Mouse (Mus musculus) lung, postnatal 0 days (tissue): ENCODE results near the gene Rasa2. TPM values are rescaled to one million over a fixed set of nuclear protein-coding genes. Genes with fewer than 3 reads are reported as not detected.

Experiments used
- ATAC-seq: fragments of 200-750 bp; cut with Nextera tagmentation; 2 replicates; pipeline ENCODE4 v1.8.0; 2017; ENCODE audit warnings: moderate library complexity
- DNase-seq: peaks from one replicate; pipeline ENCODE4 v3.0.0-alpha.2; 2016; ENCODE audit warnings: low spot score
- H3K27ac ChIP-seq: fragments of 300-500 bp; sonication (generic); 2 replicates; pipeline ENCODE4 v1.5.1; 2014; ENCODE audit warnings: antibody characterized with exemption, mild to moderate bottlenecking, low read length, mixed read lengths
- H3K27me3 ChIP-seq: fragments of 300-500 bp; sonication (generic); replicated peaks from 2 replicates; pipeline ENCODE4 v1.6.1; 2014; ENCODE audit warnings: low read length, mixed read lengths; ENCODE audit not compliant: insufficient read depth
- H3K36me3 ChIP-seq: fragments of 300-500 bp; sonication (generic); 2 replicates; pipeline ENCODE4 v1.6.1; 2014; ENCODE audit warnings: low read length, mixed read lengths; ENCODE audit not compliant: insufficient read depth
- H3K4me1 ChIP-seq: fragments of 300-500 bp; sonication (generic); 2 replicates; pipeline ENCODE4 v1.6.1; 2014; ENCODE audit warnings: antibody characterized with exemption, low read depth, low read length, mixed read lengths; ENCODE audit not compliant: insufficient read depth
- H3K4me2 ChIP-seq: fragments of 300-500 bp; sonication (generic); replicated peaks from 2 replicates; pipeline ENCODE4 v1.6.1; 2014; ENCODE audit warnings: low read depth, mild to moderate bottlenecking, low read length, moderate library complexity, mixed read lengths
- H3K4me3 ChIP-seq: fragments of 300-500 bp; sonication (generic); 2 replicates; pipeline ENCODE4 v1.5.1; 2014; ENCODE audit warnings: low read depth, low read length
- H3K9ac ChIP-seq: fragments of 300-500 bp; sonication (generic); replicated peaks from 2 replicates; pipeline ENCODE4 v1.6.1; 2014; ENCODE audit warnings: low read depth, mild to moderate bottlenecking
- H3K9me3 ChIP-seq: fragments of 300-500 bp; sonication (generic); 2 replicates; pipeline ENCODE4 v1.6.1; 2016; ENCODE audit warnings: low read length, mixed read lengths
- CTCF ChIP-seq: IDR thresholded peaks from 2 replicates; pipeline ENCODE4 v1.5.1; 2016; ENCODE audit warnings: antibody characterized with exemption, mild to moderate bottlenecking
- EP300 ChIP-seq: IDR thresholded peaks from 2 replicates; pipeline ENCODE4 v1.6.1; 2016; ENCODE audit warnings: antibody characterized with exemption, mild to moderate bottlenecking, control low read depth
- WGBS: fragments of 180-500 bp; shearing (Covaris S2); extraction: QIAGEN DNeasy Blood & Tissue Kit; methylation state at CpG from one replicate; pipeline ENCODE4 v1.1.7; 2014; 5-methylcytosine and 5-hydroxymethylcytosine counted together
- polyA plus RNA-seq: library from polyadenylated mRNA; unstranded; fragments of >200 nt; fragmentation: Nextera tagmentation; extraction: Ambion mirVana; gene quantifications from 2 replicates; pipeline ENCODE4 v1.2.1, GENCODE M21; 2015

Gene Rasa2
- polyA plus RNA-seq, 1 experiment from 2014 or later = 12.3 TPM

DNA sequence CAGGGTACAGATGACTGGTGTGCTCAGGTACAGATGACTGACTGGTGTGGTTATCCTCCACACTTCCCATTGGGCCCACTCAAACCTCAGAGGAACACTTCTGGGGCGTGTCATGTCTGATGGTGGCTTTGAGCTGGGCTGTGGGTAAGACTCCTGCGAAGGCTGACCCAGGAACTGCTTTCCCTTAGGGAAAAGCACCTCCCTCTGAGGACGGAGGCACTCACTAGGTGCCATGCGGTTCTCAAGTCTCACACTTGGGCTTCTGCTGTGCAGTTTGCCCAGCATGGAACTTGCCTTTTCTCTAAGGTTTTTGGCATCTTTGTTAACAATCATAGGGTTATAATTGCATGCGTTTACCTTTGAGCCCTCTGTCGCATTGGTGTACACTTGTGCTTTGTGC, 96.0 kb downstream of the Rasa2 start:
- 83% methylated on average over 6 of the region's 6 CpGs for WGBS
- H3K4me2 ChIP-seq = no peak overlapping the region
- no peak overlapping the region for H3K27ac ChIP-seq
- no peak for DNase-seq
- H3K36me3 ChIP-seq = no peaks in the 10 kb centered on the region
- H3K9ac ChIP-seq = no peak overlapping the region
- ATAC-seq = no peak
- H3K27me3 ChIP-seq = no peaks in the 10 kb centered on the region
- H3K4me1 ChIP-seq = peaks cover 11% of the 10 kb centered on the region
- H3K4me3 ChIP-seq = no peak overlapping the region
- TF ChIP-seq CTCF = no peak
- no peak for TF ChIP-seq EP300
- no peaks in the 10 kb centered on the region for H3K9me3 ChIP-seq

DNA sequence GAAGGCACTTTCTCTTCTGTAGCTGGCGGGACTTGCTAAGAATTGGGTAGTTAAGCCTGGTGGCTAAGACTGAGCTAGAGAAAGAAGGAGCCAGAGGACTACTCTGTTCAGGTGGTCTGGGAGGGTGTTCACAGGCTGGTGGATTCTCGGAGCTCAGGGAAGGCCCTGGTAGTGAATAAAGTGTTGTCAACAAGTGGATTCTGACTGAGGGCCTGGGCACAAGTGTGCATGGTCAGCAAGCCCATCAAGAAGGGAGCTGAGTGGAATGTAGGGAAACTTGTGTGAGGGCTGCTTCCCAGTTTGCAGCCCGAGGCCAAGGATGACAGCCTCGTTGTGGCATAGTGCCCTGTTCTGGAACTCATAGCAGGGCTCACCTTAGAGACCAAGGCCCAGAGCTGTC, 97.2 kb downstream of the Rasa2 start:
- Histone ChIP-seq H3K27ac (no peak overlapping the region), H3K4me1 (peaks cover 11% of the 10 kb centered on the region), H3K4me3 (no peak overlapping the region), H3K9ac (no peak overlapping the region), H3K4me2 (no peak overlapping the region), H3K27me3 (no peaks in the 10 kb centered on the region), H3K9me3 (no peaks in the 10 kb centered on the region), H3K36me3 (no peaks in the 10 kb centered on the region)
- TF ChIP-seq EP300 (no peak), CTCF (no peak)
- ATAC-seq = no peak
- WGBS = 80% methylated on average over 4 of the region's 4 CpGs
- no peak for DNase-seq

DNA sequence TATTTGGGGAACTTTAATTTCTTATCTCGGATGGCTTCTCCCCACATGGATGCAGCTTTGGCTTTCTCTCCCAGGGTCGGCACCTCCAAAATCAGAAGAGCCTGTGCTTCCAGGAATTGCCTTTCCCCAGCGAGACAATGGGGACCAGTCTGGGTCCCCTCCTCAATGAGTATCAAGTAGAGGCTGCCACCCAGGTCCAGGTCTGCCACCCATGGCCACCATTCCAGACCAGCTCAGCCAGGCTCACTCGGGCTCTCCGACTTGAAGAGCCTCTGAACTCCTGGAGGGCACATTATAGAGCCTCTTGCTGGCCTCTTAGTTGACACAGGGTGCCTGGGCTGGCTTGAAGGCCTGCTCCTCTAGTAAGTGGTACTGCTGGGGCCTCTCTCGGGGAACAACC, 97.9 kb downstream of the Rasa2 start:
- no peak overlapping the region for H3K4me2 ChIP-seq
- H3K4me3 ChIP-seq = no peak overlapping the region
- H3K9me3 ChIP-seq = no peaks in the 10 kb centered on the region
- no peak for TF ChIP-seq CTCF
- no peak for TF ChIP-seq EP300
- H3K36me3 ChIP-seq = no peaks in the 10 kb centered on the region
- H3K4me1 ChIP-seq = peaks cover 11% of the 10 kb centered on the region
- no peaks in the 10 kb centered on the region for H3K27me3 ChIP-seq
- 50% methylated on average over 6 of the region's 6 CpGs for WGBS
- H3K27ac ChIP-seq = peak overlapping the region; percentile 35; the same call in 1 of the 2 replicates
- no peak for DNase-seq
- ATAC-seq = no peak
- H3K9ac ChIP-seq = no peak overlapping the region

DNA sequence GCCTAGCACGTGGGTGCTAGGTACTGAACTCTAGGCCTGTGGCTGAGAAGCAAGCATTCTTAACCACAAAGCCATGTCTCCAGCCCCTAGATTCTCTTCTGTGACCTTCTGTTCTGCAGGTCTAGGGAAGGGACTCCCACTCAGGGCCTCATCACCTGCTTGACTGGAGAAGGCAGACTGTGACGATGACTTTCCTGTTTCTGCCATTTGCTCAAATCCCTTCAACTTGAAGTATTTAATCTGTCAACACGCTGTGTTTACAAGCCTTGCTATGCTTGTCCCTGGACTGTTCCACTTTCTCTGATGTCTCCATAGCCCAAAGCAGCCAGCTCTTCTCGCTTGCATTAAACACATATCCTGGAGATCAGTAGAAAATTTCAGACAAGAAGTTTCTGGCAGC, 98.9 kb downstream of the Rasa2 start:
- Histone ChIP-seq H3K4me3 (no peak overlapping the region), H3K9me3 (no peaks in the 10 kb centered on the region), H3K27ac (no peak overlapping the region; the same call in 1 of the 2 replicates), H3K4me1 (peaks cover 11% of the 10 kb centered on the region), H3K27me3 (no peaks in the 10 kb centered on the region), H3K4me2 (no peak overlapping the region), H3K9ac (no peak overlapping the region), H3K36me3 (no peaks in the 10 kb centered on the region)
- 41% methylated on average over 4 of the region's 4 CpGs for WGBS
- TF ChIP-seq EP300 = no peak
- no peak for TF ChIP-seq CTCF
- peak; percentile 16 for ATAC-seq
- peak; percentile 55 for DNase-seq

DNA sequence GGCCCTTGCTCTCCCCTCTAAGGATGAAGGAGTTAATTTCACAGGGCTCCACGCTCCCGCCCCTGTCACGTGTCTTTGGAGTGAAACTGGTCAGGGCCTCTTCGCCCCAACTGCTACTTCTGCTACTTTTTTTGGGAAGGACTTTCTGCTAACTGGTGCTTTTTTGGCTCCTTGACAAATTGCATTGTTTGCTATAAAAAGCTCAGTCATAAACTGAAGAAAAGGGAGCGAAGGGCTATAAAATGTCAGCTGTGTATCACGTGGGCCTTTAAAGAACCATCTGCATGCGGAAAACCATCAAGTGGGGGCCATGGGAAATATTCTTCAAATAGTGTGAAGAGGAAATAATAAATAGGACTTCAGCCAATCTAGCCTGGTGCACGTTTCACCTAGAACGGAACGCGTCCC, 100.7 kb downstream of the Rasa2 start:
- Histone ChIP-seq H3K9me3 (no peaks in the 10 kb centered on the region), H3K4me3 (no peak overlapping the region), H3K36me3 (no peaks in the 10 kb centered on the region), H3K9ac (no peak overlapping the region), H3K4me1 (peaks cover 6% of the 10 kb centered on the region), H3K27ac (no peak overlapping the region), H3K4me2 (no peak overlapping the region), H3K27me3 (no peaks in the 10 kb centered on the region)
- ATAC-seq (peak; percentile 50), DNase-seq (peak; percentile 79)
- TF ChIP-seq EP300 = no peak
- WGBS = 40% methylated on average over 11 of the region's 11 CpGs

DNA sequence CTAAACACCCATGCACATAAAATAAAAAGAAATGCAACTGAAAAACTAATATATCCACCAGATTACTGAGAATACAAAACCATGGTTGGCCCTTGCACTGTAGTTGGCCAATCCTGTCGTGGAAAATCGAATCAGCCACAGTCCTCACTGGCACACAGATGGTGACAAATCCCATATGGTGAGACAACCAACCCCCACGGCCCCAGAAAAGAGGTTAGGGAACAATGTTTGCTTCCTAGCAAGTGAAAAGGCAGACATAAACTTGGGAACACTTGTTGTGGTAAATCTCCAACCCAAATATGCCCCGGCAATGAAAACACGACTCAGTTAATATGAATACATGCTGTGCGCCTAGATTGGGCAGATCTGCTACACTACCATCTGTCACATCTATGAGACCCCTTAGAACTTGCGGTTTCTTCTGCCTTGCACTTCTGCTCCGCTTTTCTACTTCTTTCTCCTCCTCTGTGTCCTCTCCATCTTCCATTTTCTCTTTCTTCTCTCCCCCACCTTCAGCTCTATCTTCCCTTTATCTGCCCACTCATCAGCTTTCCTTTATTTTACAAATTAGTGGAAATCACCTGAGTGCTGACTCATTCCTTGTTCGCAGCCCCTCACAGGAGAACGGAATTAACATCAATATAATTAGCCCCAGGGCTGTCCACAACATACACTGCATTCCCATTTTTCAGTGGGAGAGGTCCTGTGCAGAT, 101.3 kb downstream of the Rasa2 start:
- Histone ChIP-seq H3K4me1 (peaks cover 6% of the 10 kb centered on the region), H3K9ac (no peak overlapping the region), H3K27me3 (no peaks in the 10 kb centered on the region), H3K27ac (no peak overlapping the region), H3K36me3 (no peaks in the 10 kb centered on the region), H3K9me3 (no peaks in the 10 kb centered on the region), H3K4me2 (no peak overlapping the region), H3K4me3 (no peak overlapping the region)
- no peak for TF ChIP-seq EP300
- no peak for TF ChIP-seq CTCF
- WGBS = 74% methylated on average over 10 of the region's 10 CpGs
- no peak for ATAC-seq
- DNase-seq = no peak

DNA sequence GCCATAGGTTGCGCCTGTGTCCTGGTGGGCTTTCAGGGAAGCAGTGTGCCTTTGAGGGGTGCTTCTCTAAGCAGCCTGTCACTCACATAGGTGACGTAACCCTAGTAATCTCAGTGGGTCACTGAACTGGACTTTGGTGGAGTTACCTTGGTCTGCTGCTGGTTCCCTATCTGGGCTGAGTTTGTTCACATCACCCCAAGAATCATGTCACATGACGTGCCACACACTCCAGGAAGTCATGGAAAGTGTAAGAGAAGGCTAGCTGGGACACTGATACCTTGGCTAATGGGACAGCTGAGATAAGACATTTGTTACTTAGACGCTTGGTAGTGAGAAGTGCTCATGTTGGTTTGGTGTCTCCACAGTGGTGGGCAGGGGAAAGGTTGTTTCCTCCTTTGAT, 105.4 kb downstream of the Rasa2 start:
- Histone ChIP-seq H3K9me3 (no peaks in the 10 kb centered on the region), H3K4me3 (no peak overlapping the region), H3K27me3 (no peaks in the 10 kb centered on the region), H3K4me2 (no peak overlapping the region), H3K27ac (no peak overlapping the region), H3K9ac (no peak overlapping the region), H3K4me1 (no peaks in the 10 kb centered on the region; the same call in 1 of the 2 replicates), H3K36me3 (no peaks in the 10 kb centered on the region)
- TF ChIP-seq EP300 (no peak), CTCF (no peak)
- WGBS = 77% methylated on average over 4 of the region's 4 CpGs
- no peak for DNase-seq
- ATAC-seq = no peak
